Mouse (Mus musculus): ENCODE results near the gene Nup160. TPM values are rescaled to one million over a fixed set of nuclear protein-coding genes. Genes with fewer than 3 reads are reported as not detected.

The Nup160 gene
- polyA plus RNA-seq, 1 experiment from 2014 or later, result 53.7 TPM

DNA sequence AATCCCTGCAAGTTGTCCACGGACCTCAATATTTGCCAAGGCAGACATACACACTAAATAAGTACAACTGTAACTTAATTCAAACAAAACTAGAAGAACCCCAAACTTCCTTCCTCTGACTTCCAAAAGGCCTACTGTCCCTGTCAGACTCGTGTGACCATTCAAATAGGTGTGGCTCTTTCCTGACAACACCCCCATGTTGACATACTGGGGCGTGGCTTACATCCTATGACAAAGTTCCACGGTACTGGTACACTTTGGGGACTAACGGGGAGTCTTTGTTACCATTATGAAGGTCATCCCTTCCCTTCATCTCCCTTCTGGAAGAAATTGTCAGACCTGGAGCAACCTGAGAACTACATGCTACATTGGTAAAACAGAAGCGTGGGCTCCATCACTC lies 29.9 kb upstream of the Nup160 start:
- no peak overlapping the region for H3K9ac ChIP-seq
- H3K27me3 ChIP-seq, result no peaks in the 10 kb centered on the region
- ATAC-seq (ENCODE audit: insufficient number of reproducible peaks, insufficient read depth, low FRiP score, low TSS enrichment), result no peak
- H3K36me3 ChIP-seq, result no peaks in the 10 kb centered on the region
- H3K9me3 ChIP-seq, result no peaks in the 10 kb centered on the region
- H3K4me3 ChIP-seq, result no peak overlapping the region
- no peak overlapping the region for H3K4me2 ChIP-seq (replicated peaks)
- H3K4me1 ChIP-seq, result no peaks in the 10 kb centered on the region
- H3K27ac ChIP-seq, result no peak overlapping the region
- 73% methylated on average over 6 of the region's 6 CpGs for WGBS

DNA sequence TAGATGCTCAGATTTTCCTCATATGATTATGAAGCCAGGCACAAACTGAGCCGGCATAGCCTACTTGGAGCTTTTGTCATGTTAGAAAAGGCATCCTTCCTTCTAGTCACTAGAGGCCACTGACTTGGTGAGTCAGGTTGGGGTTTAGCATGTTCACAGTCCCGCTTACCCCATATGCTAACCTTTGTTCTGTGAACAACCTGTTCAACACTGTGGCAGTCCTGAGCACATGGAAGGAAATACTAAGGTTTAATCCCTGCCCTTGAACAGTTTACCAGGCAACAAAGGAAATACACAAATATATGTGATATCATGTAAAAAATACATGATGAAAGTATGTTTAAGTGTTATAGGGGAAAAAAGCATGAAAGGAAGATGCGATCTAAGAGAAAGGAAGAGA lies 27.6 kb upstream of the Nup160 start:
- no peak overlapping the region for H3K9ac ChIP-seq
- H3K9me3 ChIP-seq, result no peaks in the 10 kb centered on the region
- no peaks in the 10 kb centered on the region for H3K27me3 ChIP-seq
- H3K27ac ChIP-seq, result no peak overlapping the region
- 91% methylated on average over 3 of the region's 3 CpGs for WGBS
- no peak overlapping the region for H3K4me3 ChIP-seq
- H3K4me1 ChIP-seq, result no peaks in the 10 kb centered on the region
- no peaks in the 10 kb centered on the region for H3K36me3 ChIP-seq
- H3K4me2 ChIP-seq (replicated peaks), result no peak overlapping the region
- no peak for ATAC-seq (ENCODE audit: insufficient number of reproducible peaks, insufficient read depth, low FRiP score, low TSS enrichment)

DNA sequence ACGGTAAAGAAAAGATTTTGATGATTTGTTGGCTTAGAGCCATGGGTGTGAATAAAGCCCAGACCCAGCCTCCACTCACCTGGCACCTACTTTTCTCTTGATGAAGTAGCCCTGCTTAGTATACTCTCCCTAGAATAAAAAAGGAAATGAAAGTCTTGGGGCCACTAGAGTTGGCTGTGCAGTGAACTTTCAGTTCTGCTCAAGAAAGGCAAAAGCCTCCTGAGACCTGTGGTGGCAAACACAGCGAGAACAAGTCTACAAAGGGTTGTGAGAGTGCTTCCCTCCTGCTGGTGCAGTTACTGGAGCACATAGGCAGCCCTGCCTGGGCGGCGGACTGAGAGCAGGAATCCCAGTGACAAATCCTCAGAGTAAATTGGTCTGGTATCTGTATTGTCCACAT lies 27.1 kb upstream of the Nup160 start:
- Histone ChIP-seq H3K4me2 (replicated peaks) (no peak overlapping the region), H3K27ac (no peak overlapping the region), H3K4me1 (no peaks in the 10 kb centered on the region), H3K9ac (no peak overlapping the region), H3K36me3 (no peaks in the 10 kb centered on the region), H3K4me3 (no peak overlapping the region), H3K9me3 (no peaks in the 10 kb centered on the region), H3K27me3 (no peaks in the 10 kb centered on the region)
- 66% methylated on average over 4 of the region's 4 CpGs for WGBS
- no peak for ATAC-seq (ENCODE audit: insufficient number of reproducible peaks, insufficient read depth, low FRiP score, low TSS enrichment)

DNA sequence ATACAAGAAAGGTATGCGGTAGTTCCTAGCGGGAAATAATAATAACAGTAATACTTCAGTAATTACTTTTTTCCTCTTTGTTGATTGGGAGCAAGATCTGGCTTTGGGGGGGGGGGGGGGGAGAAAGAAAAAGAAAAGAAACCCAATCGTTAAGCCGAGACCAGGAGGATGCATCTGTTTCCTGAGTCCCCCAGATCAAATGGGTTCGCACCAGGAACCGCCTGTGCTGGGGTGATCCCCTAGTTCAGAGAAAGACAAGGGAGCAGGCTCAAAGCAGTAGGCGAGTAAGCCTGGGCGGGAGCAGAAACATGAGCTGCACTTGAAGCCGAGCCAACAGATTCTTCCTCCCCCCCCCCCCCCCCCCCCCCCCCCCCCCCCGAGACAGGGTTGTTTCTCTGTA lies 24.9 kb upstream of the Nup160 start:
- no peaks in the 10 kb centered on the region for H3K36me3 ChIP-seq
- no peaks in the 10 kb centered on the region for H3K4me1 ChIP-seq
- H3K27me3 ChIP-seq, result no peaks in the 10 kb centered on the region
- no peak overlapping the region for H3K4me3 ChIP-seq
- no peak overlapping the region for H3K4me2 ChIP-seq (replicated peaks)
- H3K27ac ChIP-seq, result no peak overlapping the region
- no peak overlapping the region for H3K9ac ChIP-seq
- 66% methylated on average over 7 of the region's 10 CpGs for WGBS
- ATAC-seq (ENCODE audit: insufficient number of reproducible peaks, insufficient read depth, low FRiP score, low TSS enrichment), result no peak
- H3K9me3 ChIP-seq, result no peaks in the 10 kb centered on the region

DNA sequence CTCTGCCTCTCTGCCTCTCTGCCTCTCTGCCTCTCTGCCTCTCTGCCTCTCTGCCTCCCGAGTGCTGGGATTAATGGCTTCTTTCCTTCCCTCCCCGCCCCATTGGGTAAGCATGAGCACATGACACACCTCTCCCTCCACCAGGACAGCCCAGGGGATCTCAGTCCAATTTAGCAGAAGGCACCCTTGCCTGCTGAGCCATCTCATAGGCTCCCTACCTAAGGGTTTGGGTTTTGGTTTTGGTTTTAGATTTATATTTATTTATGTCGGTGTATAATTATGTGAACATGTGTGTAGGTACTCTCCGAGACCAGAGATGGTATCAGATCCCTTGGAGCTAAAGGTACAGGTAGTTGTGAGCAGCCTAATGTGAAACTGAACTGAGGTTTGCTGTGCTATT lies 24.0 kb upstream of the Nup160 start:
- no peak overlapping the region for H3K27ac ChIP-seq
- no peaks in the 10 kb centered on the region for H3K27me3 ChIP-seq
- no peak overlapping the region for H3K4me2 ChIP-seq (replicated peaks)
- no peak overlapping the region for H3K9ac ChIP-seq
- 63% methylated on average over 4 of the region's 4 CpGs for WGBS
- no peaks in the 10 kb centered on the region for H3K9me3 ChIP-seq
- no peak for ATAC-seq (ENCODE audit: insufficient number of reproducible peaks, insufficient read depth, low FRiP score, low TSS enrichment)
- no peaks in the 10 kb centered on the region for H3K36me3 ChIP-seq
- H3K4me3 ChIP-seq, result no peak overlapping the region
- no peaks in the 10 kb centered on the region for H3K4me1 ChIP-seq

DNA sequence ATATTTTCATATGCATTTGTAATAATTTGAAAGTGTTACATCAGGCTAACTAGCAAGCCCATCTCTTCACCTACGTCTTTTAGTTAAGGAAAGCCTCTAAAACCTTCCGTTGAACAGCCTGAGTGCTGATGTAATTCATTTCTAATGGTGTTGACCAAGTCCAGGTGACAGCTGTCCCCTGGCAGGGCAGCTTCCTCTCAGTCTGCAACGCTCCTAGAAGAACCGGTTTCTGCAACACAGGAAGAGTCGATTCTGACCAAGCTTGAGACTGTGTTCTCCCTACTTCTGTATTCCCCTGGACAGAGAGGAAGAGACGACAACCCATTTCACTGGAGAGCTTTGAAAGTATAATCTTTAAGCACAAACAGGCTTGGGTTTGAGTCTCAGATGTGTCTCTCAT lies 21.6 kb upstream of the Nup160 start:
- Histone ChIP-seq H3K4me3 (no peak overlapping the region), H3K9me3 (no peaks in the 10 kb centered on the region), H3K27me3 (no peaks in the 10 kb centered on the region), H3K4me2 (replicated peaks) (no peak overlapping the region), H3K9ac (no peak overlapping the region), H3K4me1 (no peaks in the 10 kb centered on the region), H3K36me3 (no peaks in the 10 kb centered on the region), H3K27ac (no peak overlapping the region)
- no peak for ATAC-seq (ENCODE audit: insufficient number of reproducible peaks, insufficient read depth, low FRiP score, low TSS enrichment)
- WGBS, result 72% methylated on average over 6 of the region's 6 CpGs

DNA sequence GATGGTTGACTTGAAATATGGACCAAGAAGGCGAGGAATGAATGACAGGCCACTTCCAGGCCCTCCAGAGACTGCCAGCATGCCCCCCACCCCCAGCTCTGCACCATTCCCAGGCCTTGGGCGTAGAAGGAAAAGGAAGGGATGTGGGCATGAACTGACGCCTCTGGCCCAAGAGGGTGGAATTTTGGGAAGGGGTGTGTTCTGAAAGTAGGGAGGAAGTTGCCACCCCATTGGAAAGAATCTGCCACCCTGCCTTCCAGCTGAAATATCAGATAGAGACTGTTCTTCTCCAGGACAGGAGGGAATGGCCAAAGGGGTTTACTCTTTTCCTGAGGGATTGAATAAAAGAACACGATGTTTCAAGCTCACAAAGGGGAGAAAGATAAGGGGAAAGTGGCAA lies 18.4 kb upstream of the Nup160 start:
- Histone ChIP-seq H3K4me3 (no peak overlapping the region), H3K27me3 (no peaks in the 10 kb centered on the region), H3K4me1 (peaks cover 2% of the 10 kb centered on the region; the same call in 1 of the 2 replicates), H3K36me3 (no peaks in the 10 kb centered on the region), H3K9me3 (no peaks in the 10 kb centered on the region), H3K4me2 (replicated peaks) (no peak overlapping the region), H3K27ac (no peak overlapping the region), H3K9ac (no peak overlapping the region)
- no peak for ATAC-seq (ENCODE audit: insufficient number of reproducible peaks, insufficient read depth, low FRiP score, low TSS enrichment)
- 83% methylated on average over 4 of the region's 4 CpGs for WGBS

DNA sequence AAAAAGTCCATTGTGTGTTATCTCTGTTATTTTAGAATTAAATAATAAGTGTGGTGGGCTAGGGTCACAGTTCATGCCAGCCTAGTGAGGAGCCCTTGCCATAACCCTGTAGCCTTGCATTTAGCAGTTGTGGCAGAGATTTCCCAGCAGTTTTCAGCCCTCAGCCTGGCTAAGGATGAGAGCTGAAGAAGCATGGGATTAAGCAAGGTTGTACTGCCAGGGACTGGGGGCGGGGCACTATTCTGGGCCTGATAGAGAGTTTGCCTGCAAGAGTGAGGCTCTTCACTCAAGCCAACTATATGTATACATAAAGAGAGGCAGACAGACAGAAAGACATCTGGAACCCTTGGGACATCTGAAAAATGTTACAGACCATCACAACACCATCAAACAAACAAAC lies 18.0 kb upstream of the Nup160 start:
- WGBS, result 88% methylated on average over 1 of the region's 1 CpGs
- no peak for ATAC-seq (ENCODE audit: insufficient number of reproducible peaks, insufficient read depth, low FRiP score, low TSS enrichment)
- Histone ChIP-seq H3K27ac (no peak overlapping the region), H3K4me3 (no peak overlapping the region), H3K9me3 (no peaks in the 10 kb centered on the region), H3K9ac (no peak overlapping the region), H3K27me3 (no peaks in the 10 kb centered on the region), H3K4me1 (peaks cover 2% of the 10 kb centered on the region; the same call in 1 of the 2 replicates), H3K36me3 (no peaks in the 10 kb centered on the region), H3K4me2 (replicated peaks) (no peak overlapping the region)

DNA sequence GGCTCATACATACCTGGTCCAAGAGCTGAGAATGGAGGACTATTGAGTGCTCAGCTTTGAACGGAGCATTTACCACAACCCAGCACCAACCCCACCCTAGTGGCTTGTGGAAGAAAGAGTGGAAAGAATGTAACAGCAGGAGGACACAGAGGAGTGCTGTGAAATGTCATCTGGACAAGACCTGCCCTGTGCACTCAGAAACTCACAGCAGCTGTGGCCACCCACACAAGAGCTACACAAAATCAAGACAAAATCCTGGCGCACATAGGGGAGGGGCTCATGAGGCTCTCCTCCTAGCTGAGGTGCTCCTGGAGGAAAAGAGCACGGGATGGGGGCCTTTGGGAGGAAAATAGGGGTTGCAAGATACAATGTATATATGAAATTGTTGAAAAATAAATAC lies 17.4 kb upstream of the Nup160 start:
- ATAC-seq (ENCODE audit: insufficient number of reproducible peaks, insufficient read depth, low FRiP score, low TSS enrichment), result no peak
- Histone ChIP-seq H3K4me2 (replicated peaks) (no peak overlapping the region), H3K9me3 (no peaks in the 10 kb centered on the region), H3K27me3 (no peaks in the 10 kb centered on the region), H3K9ac (no peak overlapping the region), H3K4me1 (peaks cover 2% of the 10 kb centered on the region; the same call in 1 of the 2 replicates), H3K36me3 (no peaks in the 10 kb centered on the region), H3K4me3 (no peak overlapping the region), H3K27ac (no peak overlapping the region)
- WGBS, result 67% methylated on average over 3 of the region's 3 CpGs

DNA sequence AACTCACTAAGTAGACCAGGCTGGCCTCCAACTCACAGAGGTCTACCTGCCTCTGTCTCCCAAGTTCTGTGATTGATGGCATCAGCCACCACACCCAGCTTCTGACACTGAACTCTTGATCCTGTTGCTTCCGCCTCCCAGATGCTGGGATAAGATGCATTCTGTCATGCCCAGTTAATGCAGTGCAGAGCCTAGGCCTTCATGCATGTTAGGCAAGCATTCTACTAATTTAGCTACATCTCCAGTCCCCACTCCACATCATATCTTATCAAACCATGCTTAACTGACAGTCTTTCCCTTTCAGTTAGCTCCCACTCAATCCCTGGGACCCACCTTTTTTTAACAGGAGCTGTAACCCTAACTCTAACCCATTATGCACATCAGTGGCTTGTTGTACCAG lies 16.1 kb upstream of the Nup160 start:
- Histone ChIP-seq H3K4me2 (replicated peaks) (no peak overlapping the region), H3K9me3 (no peaks in the 10 kb centered on the region)

DNA sequence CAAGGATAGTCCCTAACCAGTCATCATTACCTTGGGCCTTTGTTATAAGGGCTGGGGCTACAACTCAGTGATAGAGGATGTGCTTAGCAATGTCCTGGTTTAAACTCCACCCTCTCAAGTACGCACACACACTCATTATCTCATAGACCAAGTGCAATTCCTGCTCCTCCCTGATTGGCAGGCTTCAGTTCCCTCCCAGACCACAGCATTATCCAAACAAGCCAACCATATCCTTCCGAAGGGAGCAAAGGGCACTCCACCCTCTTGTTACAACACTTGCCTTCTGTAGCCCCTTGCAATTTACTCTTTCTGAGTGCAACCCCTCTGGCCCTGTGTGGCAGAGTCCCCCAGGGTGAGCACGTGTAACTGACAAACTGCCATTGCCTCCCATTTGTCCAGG lies 15.6 kb upstream of the Nup160 start:
- H3K4me2 ChIP-seq (replicated peaks), result no peak overlapping the region
- H3K4me3 ChIP-seq, result no peak overlapping the region
- 23% methylated on average over 3 of the region's 3 CpGs for WGBS
- no peaks in the 10 kb centered on the region for H3K9me3 ChIP-seq
- no peak overlapping the region for H3K27ac ChIP-seq
- H3K9ac ChIP-seq, result no peak overlapping the region
- H3K36me3 ChIP-seq, result no peaks in the 10 kb centered on the region
- ATAC-seq (ENCODE audit: insufficient number of reproducible peaks, insufficient read depth, low FRiP score, low TSS enrichment), result peak; percentile 41; the same call in 1 of the 2 replicates
- no peaks in the 10 kb centered on the region for H3K27me3 ChIP-seq
- peaks cover 6% of the 10 kb centered on the region; the same call in 1 of the 2 replicates for H3K4me1 ChIP-seq

More for the DNA sequence above, 16.1 kb upstream of the Nup160 start:
- H3K9ac ChIP-seq, result no peak overlapping the region
- no peaks in the 10 kb centered on the region for H3K36me3 ChIP-seq
- no peak for ATAC-seq (ENCODE audit: insufficient number of reproducible peaks, insufficient read depth, low FRiP score, low TSS enrichment)
- H3K27me3 ChIP-seq, result no peaks in the 10 kb centered on the region
- H3K27ac ChIP-seq, result no peak overlapping the region
- H3K4me3 ChIP-seq, result no peak overlapping the region
- H3K4me1 ChIP-seq, result peaks cover 4% of the 10 kb centered on the region; the same call in 1 of the 2 replicates
- WGBS, result 76% methylated on average over 1 of the region's 1 CpGs

DNA sequence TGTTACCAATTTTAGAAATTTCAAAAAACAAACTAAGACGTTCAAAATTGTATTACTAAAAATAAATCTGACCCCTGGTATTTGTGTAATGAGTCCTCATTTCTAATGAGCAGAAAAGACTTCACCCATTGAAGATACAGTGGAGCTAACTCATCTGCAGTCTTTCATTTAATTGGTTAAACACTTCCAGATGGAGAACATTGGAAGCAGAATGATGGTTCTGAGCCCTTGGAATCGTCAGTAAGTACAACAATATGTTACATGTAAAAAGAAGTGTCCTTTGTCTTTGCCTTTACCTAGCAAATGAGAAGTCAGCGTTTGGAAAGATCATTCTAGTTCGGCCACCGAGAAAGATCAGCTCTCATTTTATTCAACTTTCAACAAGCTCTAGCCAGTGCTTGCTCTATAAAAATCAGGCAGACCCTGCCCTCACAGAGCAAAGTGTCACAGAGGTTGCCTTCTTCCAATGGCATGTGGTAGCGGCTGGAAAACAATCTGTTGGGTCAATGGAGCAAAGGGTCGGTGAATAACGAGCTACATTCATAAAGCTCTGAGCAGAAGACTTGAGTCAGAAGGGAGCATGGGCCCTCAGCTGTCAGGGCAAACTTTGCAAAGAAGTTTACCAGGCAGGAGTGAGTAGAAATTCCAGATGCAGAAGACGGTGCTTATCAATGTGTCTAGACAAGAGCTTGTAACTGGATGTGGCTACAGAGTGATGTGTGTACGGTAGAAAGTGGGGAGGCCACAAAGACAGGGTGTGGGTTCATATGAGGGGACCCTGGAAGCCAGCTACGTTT lies 10.2 kb upstream of the Nup160 start:
- Histone ChIP-seq H3K27me3 (no peaks in the 10 kb centered on the region), H3K9me3 (0 out of 2 replicates have a peak, but pooled peaks cover 2% of the 10 kb centered on the region), H3K27ac (peak overlapping the region; percentile 88), H3K9ac (no peak overlapping the region), H3K36me3 (no peaks in the 10 kb centered on the region), H3K4me2 (replicated peaks) (peak overlapping the region; percentile 42), H3K4me1 (peaks cover 19% of the 10 kb centered on the region), H3K4me3 (peak overlapping the region; percentile 13; the same call in 1 of the 2 replicates)
- WGBS, result 14% methylated on average over 11 of the region's 11 CpGs
- peak; percentile 44; the same call in 1 of the 2 replicates for ATAC-seq (ENCODE audit: insufficient number of reproducible peaks, insufficient read depth, low FRiP score, low TSS enrichment)

Measured in embryonic facial prominence, embryonic 12.5 days (tissue).